Mouse (Mus musculus): ENCODE measurements around the gene Rptor. TPM values are rescaled to one million over a fixed set of nuclear protein-coding genes. Genes with fewer than 3 reads are reported as not detected.

The Rptor gene
- polyA plus RNA-seq, 1 experiment from 2014 or later = 19.2 TPM

GRCm38 (mm10) chr11:119785661-119786384 is 183.1 kb downstream of the Rptor start:
- Histone ChIP-seq H3K27me3 (ENCODE audit: control insufficient read depth, insufficient read depth, low read length) (no peaks in the 10 kb centered on the region), H3K4me3 (ENCODE audit: low read depth, low read length) (no peak overlapping the region), H3K9ac (ENCODE audit: low read length) (no peak overlapping the region), H3K36me3 (ENCODE audit: control insufficient read depth, insufficient read depth, low read length) (no peaks in the 10 kb centered on the region; the same call in 1 of the 2 replicates), H3K4me1 (replicated peaks; ENCODE audit: control insufficient read depth, insufficient read depth, low read length) (no peaks in the 10 kb centered on the region), H3K4me2 (ENCODE audit: low read depth, low read length, severe bottlenecking) (no peak overlapping the region), H3K9me3 (ENCODE audit: control insufficient read depth, low read length) (no peaks in the 10 kb centered on the region), H3K27ac (ENCODE audit: low read depth, low read length) (no peak overlapping the region)
- WGBS = 91% methylated on average over 7 of the region's 7 CpGs
- ATAC-seq (replicated peaks; ENCODE audit: low FRiP score) (no peak), DNase-seq (ENCODE audit: low spot score) (no peak)

- no peak for ATAC-seq (replicated peaks; ENCODE audit: low FRiP score)
These were observed 183.7 kb downstream of the Rptor start for GRCm38 (mm10) chr11:119786385-119786880.

GRCm38 (mm10) chr11:119788488-119788887 is 185.8 kb downstream of the Rptor start:
- ATAC-seq (replicated peaks; ENCODE audit: low FRiP score) (no peak), DNase-seq (ENCODE audit: low spot score) (no peak)
- Histone ChIP-seq H3K27ac (ENCODE audit: low read depth, low read length) (no peak overlapping the region), H3K4me2 (ENCODE audit: low read depth, low read length, severe bottlenecking) (no peak overlapping the region), H3K9ac (ENCODE audit: low read length) (no peak overlapping the region), H3K27me3 (ENCODE audit: control insufficient read depth, insufficient read depth, low read length) (no peaks in the 10 kb centered on the region), H3K9me3 (ENCODE audit: control insufficient read depth, low read length) (no peaks in the 10 kb centered on the region), H3K4me3 (ENCODE audit: low read depth, low read length) (no peak overlapping the region), H3K4me1 (replicated peaks; ENCODE audit: control insufficient read depth, insufficient read depth, low read length) (no peaks in the 10 kb centered on the region), H3K36me3 (ENCODE audit: control insufficient read depth, insufficient read depth, low read length) (no peaks in the 10 kb centered on the region; the same call in 1 of the 2 replicates)
- 80% methylated on average over 7 of the region's 7 CpGs for WGBS

More at GRCm38 (mm10) chr11:119786385-119786880, 183.7 kb downstream of the Rptor start:
- no peak for DNase-seq (ENCODE audit: low spot score)
- no peaks in the 10 kb centered on the region for H3K27me3 ChIP-seq (ENCODE audit: control insufficient read depth, insufficient read depth, low read length)
- no peak overlapping the region for H3K9ac ChIP-seq (ENCODE audit: low read length)
- H3K36me3 ChIP-seq (ENCODE audit: control insufficient read depth, insufficient read depth, low read length) = no peaks in the 10 kb centered on the region; the same call in 1 of the 2 replicates
- no peak overlapping the region for H3K4me3 ChIP-seq (ENCODE audit: low read depth, low read length)
- H3K4me2 ChIP-seq (ENCODE audit: low read depth, low read length, severe bottlenecking) = no peak overlapping the region
- H3K4me1 ChIP-seq (replicated peaks; ENCODE audit: control insufficient read depth, insufficient read depth, low read length) = no peaks in the 10 kb centered on the region
- 90% methylated on average over 8 of the region's 8 CpGs for WGBS
- H3K27ac ChIP-seq (ENCODE audit: low read depth, low read length) = no peak overlapping the region
- H3K9me3 ChIP-seq (ENCODE audit: control insufficient read depth, low read length) = no peaks in the 10 kb centered on the region

DNA sequence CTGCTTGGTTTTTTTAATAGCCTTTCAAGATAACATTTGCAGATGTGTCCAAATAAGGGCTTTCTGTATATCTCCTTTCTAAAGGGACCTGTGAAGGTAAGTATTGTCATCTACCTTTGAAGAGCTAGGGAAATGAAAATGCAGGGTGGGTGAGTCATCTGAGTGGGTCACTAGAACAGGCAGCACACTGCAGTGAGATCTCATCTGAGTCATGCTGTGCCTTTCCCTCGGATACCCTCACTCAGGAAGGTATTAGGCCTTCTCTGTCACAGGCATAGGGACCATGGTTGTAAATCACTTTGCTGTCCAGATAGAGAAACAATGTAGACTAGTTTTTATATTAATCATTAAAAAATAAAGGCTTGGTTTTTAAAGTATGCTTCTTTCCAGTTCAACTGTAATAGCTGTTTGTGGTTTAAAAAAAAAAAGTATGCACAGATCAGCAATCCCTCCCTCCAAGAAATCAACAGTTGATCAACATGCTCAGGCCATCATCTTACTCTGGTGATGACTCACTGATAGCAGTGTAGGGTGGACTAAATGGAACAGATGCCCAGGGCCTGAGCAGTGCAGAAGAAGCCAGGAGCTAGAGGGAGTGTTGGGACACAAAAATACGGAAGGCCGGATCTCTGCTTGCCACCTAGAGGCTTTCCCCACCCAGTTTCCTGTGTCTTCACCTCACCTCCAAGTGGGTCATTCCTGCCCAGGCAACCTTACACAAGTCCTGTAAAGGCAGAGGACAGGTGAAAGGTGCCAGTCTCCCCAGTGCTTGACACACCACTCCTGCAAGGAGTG is 186.4 kb downstream of the Rptor start:
- Histone ChIP-seq H3K9me3 (ENCODE audit: control insufficient read depth, low read length) (no peaks in the 10 kb centered on the region), H3K4me3 (ENCODE audit: low read depth, low read length) (no peak overlapping the region), H3K27me3 (ENCODE audit: control insufficient read depth, insufficient read depth, low read length) (no peaks in the 10 kb centered on the region), H3K27ac (ENCODE audit: low read depth, low read length) (no peak overlapping the region), H3K9ac (ENCODE audit: low read length) (no peak overlapping the region), H3K4me2 (ENCODE audit: low read depth, low read length, severe bottlenecking) (no peak overlapping the region), H3K36me3 (ENCODE audit: control insufficient read depth, insufficient read depth, low read length) (no peaks in the 10 kb centered on the region; the same call in 1 of the 2 replicates), H3K4me1 (replicated peaks; ENCODE audit: control insufficient read depth, insufficient read depth, low read length) (no peaks in the 10 kb centered on the region)
- no peak for DNase-seq (ENCODE audit: low spot score)
- ATAC-seq (replicated peaks; ENCODE audit: low FRiP score) = no peak
- 74% methylated on average over 3 of the region's 3 CpGs for WGBS

GRCm38 (mm10) chr11:119791923-119792564 is 189.3 kb downstream of the Rptor start:
- H3K9ac ChIP-seq (ENCODE audit: low read length) = no peak overlapping the region
- 88% methylated on average over 10 of the region's 10 CpGs for WGBS
- no peak overlapping the region for H3K4me2 ChIP-seq (ENCODE audit: low read depth, low read length, severe bottlenecking)
- H3K9me3 ChIP-seq (ENCODE audit: control insufficient read depth, low read length) = no peaks in the 10 kb centered on the region
- H3K4me3 ChIP-seq (ENCODE audit: low read depth, low read length) = no peak overlapping the region
- H3K27ac ChIP-seq (ENCODE audit: low read depth, low read length) = no peak overlapping the region
- DNase-seq (ENCODE audit: low spot score) (no peak), ATAC-seq (replicated peaks; ENCODE audit: low FRiP score) (no peak)
- no peaks in the 10 kb centered on the region for H3K36me3 ChIP-seq (ENCODE audit: control insufficient read depth, insufficient read depth, low read length)
- H3K27me3 ChIP-seq (ENCODE audit: control insufficient read depth, insufficient read depth, low read length) = no peaks in the 10 kb centered on the region
- no peaks in the 10 kb centered on the region for H3K4me1 ChIP-seq (replicated peaks; ENCODE audit: control insufficient read depth, insufficient read depth, low read length)

DNA sequence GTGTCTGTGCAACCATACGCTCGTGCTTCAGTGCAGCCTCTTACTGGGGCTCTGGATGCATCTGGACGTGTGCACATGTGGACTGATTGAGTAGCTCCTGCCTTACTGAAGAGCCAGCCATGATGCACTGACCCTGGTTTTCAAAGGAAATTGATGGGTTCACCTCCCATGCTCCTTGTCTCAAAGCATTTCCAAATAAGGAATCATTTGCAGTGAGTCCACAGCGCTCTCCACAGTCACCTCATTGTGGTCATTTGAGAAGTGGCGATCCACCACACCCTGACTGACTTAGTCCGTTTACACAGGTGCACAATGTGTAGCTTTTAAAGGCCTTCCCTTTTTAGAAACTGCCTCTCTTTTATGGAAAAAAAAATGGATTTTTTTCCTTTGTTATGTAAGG is 190.7 kb downstream of the Rptor start:
- Histone ChIP-seq H3K27ac (ENCODE audit: low read depth, low read length) (no peak overlapping the region), H3K27me3 (ENCODE audit: control insufficient read depth, insufficient read depth, low read length) (no peaks in the 10 kb centered on the region), H3K4me2 (ENCODE audit: low read depth, low read length, severe bottlenecking) (no peak overlapping the region), H3K36me3 (ENCODE audit: control insufficient read depth, insufficient read depth, low read length) (no peaks in the 10 kb centered on the region), H3K9ac (ENCODE audit: low read length) (no peak overlapping the region), H3K4me1 (replicated peaks; ENCODE audit: control insufficient read depth, insufficient read depth, low read length) (no peaks in the 10 kb centered on the region), H3K4me3 (ENCODE audit: low read depth, low read length) (no peak overlapping the region), H3K9me3 (ENCODE audit: control insufficient read depth, low read length) (no peaks in the 10 kb centered on the region)
- WGBS = 70% methylated on average over 6 of the region's 6 CpGs
- no peak for DNase-seq (ENCODE audit: low spot score)
- ATAC-seq (replicated peaks; ENCODE audit: low FRiP score) = no peak

DNA sequence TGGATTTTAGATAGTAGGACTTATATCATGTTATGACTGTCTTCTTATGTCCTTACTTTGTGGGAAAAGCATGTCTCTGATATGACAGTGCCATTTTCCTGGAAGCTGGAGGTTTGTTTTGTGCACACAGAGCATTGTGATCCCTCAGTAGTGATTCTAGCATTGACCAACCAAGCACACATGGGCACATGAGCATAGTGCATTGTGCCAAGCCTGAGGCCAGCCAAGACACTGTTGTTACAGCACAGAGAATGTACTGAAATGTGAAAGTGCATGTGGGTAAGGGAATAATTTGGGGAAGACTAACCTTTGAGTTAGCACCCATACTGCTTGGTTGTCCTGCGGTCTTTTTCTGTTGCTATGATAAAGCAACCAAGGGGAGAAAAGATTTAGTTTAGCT is 191.3 kb downstream of the Rptor start:
- Histone ChIP-seq H3K4me2 (ENCODE audit: low read depth, low read length, severe bottlenecking) (no peak overlapping the region), H3K4me3 (ENCODE audit: low read depth, low read length) (no peak overlapping the region), H3K9ac (ENCODE audit: low read length) (no peak overlapping the region), H3K36me3 (ENCODE audit: control insufficient read depth, insufficient read depth, low read length) (no peaks in the 10 kb centered on the region), H3K4me1 (replicated peaks; ENCODE audit: control insufficient read depth, insufficient read depth, low read length) (no peaks in the 10 kb centered on the region), H3K27me3 (ENCODE audit: control insufficient read depth, insufficient read depth, low read length) (no peaks in the 10 kb centered on the region), H3K9me3 (ENCODE audit: control insufficient read depth, low read length) (no peaks in the 10 kb centered on the region), H3K27ac (ENCODE audit: low read depth, low read length) (no peak overlapping the region)
- DNase-seq (ENCODE audit: low spot score) (no peak), ATAC-seq (replicated peaks; ENCODE audit: low FRiP score) (no peak)
- 97% methylated on average over 1 of the region's 1 CpGs for WGBS

GRCm38 (mm10) chr11:119794671-119795070 is 192.0 kb downstream of the Rptor start:
- Histone ChIP-seq H3K4me2 (ENCODE audit: low read depth, low read length, severe bottlenecking) (no peak overlapping the region), H3K27me3 (ENCODE audit: control insufficient read depth, insufficient read depth, low read length) (no peaks in the 10 kb centered on the region), H3K9me3 (ENCODE audit: control insufficient read depth, low read length) (no peaks in the 10 kb centered on the region), H3K4me1 (replicated peaks; ENCODE audit: control insufficient read depth, insufficient read depth, low read length) (no peaks in the 10 kb centered on the region), H3K9ac (ENCODE audit: low read length) (no peak overlapping the region), H3K36me3 (ENCODE audit: control insufficient read depth, insufficient read depth, low read length) (no peaks in the 10 kb centered on the region), H3K27ac (ENCODE audit: low read depth, low read length) (no peak overlapping the region), H3K4me3 (ENCODE audit: low read depth, low read length) (no peak overlapping the region)
- DNase-seq (ENCODE audit: low spot score) = no peak
- 92% methylated on average over 6 of the region's 6 CpGs for WGBS
- no peak for ATAC-seq (replicated peaks; ENCODE audit: low FRiP score)

Data from forebrain, embryonic 11.5 days (tissue).